Mouse (Mus musculus) retina, postnatal 1 day (tissue): Measurements from ENCODE around the gene Snx33.
A peak's percentile ranks its signal among the peaks of the same experiment; 100 is the strongest.
"Not testable (repeated sequence)": the region's sequence is repeated elsewhere in the genome, so short reads cannot be mapped to it uniquely, and the experiment has no call there.

Source experiments
- DNase-seq: peaks from one replicate; pipeline ENCODE4 v3.0.0-alpha.2; 2012

The Snx33 gene

DNA sequence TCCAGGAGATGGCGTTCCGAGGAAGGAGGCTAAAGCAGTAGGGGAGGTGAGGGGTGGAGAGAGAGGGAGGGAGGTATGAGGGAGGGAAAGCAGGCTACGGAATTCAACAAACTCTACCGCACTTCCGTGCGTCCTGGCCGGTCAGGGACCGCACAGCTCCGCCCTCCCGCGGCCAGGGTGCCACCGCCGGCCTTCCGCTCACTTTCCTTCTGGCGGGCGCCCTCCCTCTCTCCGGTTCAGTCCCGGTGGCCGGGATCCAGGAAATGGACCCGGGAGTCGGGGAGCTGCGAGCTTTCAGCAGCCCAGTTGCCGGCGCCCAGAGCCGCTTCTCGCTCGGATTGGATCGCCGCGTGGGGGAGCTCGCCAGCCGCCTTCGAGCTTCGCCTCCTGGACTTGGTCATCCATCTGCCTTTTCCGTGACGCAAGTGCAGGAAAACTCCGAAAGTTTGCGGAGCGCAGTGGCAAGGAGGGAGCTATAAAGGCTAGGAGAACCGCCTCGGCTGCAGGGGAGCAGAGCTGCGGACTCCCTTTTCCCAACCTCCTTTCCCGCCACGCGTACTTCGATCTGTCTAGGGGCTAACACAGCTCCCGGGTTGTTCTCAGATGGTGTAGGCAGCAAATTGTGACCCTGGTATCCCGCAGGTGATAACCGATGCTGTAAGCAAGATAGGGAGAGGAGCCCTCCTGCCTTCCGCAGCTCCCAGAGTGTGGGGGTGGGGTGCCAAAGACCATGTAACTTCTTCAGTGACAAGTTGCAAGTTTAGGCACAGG, at the start of gene Snx33:
Gene Snx33 (minus strand): TSS at position 331 of the 771 bp plus-strand sequence.
- DNase-seq: peak; percentile 93

DNA sequence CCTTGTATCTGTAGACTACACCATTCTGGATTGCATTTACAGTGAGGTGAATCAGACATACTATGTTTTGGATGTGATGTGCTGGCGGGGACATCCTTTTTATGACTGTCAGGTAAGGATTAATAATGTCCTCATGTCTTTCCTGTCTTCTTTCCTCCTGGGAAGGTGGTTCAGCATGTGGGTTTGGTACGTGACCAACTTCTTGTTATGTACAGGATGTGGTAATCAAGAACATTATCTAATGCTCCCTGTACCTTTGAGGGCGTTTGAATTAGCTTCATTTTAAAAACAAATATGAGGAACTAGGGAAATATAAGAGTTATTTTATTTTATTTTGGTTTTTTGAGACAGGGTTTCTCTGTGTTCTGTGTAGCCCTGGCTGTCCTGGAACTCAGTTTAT, 47.0 kb upstream of the Snx33 start:
- no peak for DNase-seq

DNA sequence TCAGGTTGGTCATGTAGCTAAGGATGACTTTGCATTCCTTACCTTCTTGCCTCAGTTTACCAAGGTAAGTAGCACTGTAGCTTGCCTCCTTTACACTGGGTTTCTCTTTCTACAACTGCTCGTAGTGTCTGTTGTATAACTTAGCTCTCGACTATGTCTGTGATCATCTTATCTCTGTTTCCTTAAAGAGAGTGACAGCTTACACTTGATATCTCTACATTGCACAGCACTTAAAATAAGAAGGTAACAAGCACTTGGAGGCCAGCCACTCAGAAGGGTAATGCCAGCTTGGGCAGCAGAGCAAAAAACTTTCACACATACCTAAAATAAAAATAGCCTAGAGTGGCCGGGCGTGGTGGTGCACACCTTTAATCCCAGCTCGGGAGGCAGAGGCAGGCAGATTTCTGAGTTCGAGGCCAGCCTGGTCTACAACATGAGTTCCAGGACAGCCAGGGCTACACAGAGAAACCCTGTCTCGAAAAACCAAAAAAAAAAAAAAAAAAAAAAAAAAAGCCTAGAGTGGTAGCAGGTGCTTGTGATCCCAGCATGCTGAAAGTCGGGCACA, 45.9 kb upstream of the Snx33 start:
- no peak for DNase-seq

DNA sequence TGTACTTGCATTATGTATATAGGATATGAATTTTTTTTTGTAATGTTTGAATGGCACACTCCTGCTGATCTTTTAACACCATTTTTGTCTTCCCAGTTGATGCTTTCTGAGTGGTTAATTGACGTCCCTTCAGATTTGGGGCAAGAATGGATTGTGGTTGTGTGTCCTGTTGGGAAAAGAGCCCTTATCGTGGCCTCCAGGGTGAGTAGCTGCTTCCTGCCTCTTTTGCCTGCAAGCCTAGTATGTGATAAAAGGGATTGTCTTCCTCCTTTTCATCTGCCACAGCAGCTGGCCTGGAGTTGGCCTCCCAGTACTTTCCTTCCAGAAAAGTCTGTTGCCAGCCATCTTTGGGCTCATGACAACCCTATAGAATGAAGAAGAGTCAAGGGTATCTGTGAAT, 42.0 kb upstream of the Snx33 start:
- no peak for DNase-seq

DNA sequence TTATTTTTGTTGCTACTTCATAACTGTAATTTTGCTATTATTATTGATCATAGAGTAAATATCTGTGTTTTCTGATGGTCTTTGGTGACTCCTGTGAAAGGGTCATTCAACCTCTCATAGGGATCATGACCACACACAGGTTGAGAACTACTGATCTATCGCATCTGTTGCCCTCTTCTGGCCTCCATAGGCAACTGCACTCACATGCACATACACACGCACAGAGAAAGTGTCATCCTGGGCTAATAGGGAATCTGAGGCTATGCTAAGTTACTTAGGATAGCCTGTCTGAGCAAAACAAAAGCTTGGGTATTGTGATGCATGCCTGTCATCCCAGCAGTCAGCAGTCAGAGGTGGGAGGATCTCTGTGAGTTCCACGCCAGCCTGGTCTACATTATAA, 33.4 kb upstream of the Snx33 start:
- DNase-seq: no peak

DNA sequence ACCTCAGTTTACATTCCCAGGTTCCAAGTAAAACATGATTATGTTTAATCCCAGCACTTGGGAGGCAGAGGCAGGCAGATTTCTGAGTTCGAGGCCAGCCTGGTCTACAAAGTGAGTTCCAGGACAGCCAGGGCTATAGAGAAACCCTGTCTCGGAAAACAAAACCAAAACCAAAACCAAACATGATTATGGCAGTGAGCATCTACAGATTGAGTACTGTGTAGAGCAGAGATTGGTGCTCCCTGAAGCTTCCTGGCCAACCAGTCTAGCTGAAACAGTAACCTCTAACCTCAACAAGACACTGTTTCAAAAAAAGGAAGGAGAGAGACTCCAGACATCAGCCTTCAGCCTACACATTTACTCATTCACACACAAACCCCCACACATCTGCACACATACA, 30.5 kb upstream of the Snx33 start:
- no peak for DNase-seq

DNA sequence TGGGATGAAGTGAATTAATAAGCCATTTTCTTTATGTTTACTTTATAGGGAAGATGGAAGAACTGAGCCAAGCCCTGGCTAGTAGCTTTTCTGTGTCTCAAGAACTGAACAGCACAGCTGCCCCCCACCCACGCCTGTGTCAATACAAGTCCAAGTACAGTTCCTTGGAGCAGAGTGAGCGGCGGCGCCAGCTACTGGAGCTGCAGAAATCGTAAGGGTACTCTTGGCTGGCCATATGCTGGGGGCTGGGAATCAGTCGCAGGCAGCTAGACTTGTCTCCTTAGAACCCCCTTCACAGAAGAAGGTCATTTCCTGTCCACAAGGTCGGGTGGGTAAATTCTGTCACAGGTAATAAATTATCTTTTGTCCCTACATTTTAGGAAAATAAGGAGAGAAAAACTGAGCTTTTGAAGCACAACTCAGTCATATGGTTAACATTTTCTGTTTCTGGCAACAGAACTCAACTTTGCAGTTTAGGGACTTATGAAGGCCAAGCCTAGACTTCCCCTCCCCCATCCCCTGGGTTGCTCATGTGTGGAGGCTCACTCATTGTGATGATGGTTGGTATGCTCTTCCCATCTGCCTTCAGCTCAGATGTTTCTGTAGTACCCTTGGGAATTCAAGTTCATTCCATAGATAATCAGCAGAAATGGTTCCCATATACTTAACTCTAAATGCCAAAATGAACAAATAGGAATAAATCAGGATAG, 28.9 kb upstream of the Snx33 start:
- no peak for DNase-seq

DNA sequence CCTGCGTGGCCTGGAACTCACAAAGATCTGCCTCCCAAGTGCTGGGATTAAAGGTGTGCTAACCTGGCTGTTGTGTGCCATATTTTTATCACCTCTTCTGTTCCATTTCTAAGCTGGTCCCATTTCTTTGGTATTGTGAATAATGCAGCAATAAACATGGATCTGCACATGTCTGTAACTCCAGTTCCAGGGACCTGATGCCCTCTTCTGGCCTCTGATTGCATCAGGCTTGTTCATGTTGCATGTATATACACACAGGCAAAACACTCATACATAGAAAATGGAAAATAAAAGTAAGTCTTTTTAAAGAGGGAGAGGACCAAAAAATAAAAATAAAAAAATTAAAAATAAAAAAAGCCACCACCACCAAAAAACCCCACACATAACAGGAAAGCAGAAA, 25.4 kb upstream of the Snx33 start:
- no peak for DNase-seq

DNA sequence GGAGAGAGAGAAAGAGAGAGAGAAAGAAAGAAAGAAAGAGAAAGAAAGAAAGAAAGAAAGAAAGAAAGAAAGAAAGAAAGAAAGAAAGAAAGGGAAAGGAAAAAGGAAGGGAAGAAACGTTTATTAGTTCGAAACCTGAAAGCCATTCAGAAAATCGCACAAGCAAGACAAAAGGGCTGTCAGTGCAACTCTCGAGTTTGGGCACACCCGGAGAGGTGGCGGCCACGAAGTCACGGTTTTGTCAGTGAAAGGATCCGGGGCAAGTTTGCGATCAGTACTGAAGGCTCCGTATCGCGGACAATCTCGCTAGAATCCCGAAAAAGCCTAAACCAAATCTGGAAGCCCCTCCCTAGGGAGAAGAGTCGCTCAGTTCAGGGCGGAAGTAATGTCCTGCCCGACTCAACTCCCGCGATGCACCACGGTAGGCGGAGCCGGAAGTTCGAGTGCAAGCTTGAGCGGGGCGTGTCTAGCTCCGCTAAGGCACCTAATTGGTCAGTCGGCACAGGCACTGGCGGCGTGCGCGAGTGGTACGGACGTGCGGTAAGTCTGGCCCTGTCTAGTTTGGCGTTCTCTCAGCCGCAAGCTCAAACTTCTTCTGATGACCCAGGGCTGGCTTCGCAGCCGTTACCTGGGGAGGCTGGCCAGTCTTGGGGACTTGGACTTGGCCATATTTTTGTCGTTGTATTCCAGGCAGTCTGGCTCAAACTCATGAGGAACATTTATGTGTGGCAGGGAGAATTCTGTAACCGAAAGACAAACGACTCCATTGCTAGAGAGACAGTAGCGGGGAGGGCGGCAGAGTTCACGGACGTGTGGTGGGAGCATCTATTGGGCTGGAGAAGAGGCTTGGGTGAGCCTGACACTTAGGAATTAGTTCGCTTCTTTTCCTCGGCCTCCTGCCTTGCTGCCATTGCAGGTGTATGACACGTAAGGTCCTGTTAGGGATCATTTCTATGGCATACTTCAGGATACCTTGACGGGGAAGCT, 22.5 kb upstream of the Snx33 start, which contains the start of gene Snupn:
Gene Snupn (plus strand): TSS at position 465 of the 987 bp plus-strand sequence.
- DNase-seq: peak; percentile 98

DNA sequence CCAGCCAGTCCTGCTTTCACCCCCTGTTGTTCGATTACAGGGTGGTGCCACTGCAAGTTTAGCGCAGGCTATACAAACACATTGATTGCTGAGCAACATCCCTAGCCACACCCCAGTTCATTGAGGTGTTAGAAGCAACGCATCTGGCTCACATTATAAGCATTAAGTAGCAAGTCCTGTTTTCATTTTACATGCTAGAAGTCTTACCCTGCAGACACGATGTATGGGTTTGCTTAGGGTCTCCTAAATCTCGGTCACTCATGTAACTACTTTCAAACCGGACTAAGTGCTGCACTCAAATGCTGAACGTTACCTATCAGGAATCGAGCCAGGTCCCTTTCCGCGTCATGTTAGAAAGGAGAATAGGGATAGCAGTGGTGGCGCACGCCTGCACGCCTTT, 21.6 kb upstream of the Snx33 start:
- DNase-seq: no peak

DNA sequence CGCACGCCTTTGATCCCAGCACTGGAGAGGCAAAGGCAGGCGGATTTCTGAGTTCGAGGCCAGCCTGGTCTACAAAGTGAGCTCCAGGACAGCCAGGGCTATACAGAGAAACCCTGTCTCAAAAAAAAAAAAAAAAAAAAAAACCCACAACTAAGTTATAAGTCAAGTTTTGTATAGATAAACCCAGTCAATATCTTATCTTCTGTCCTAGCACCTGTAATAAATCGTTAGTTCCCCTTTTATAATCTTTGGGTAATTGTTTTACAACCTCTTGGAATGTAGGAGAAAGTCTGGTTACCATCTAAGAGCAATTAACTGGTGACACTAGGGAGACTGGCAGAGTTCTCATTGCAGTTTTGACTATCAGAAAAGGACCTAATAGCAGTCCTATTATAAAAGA, 20.5 kb upstream of the Snx33 start:
- not testable (repeated sequence) for DNase-seq

DNA sequence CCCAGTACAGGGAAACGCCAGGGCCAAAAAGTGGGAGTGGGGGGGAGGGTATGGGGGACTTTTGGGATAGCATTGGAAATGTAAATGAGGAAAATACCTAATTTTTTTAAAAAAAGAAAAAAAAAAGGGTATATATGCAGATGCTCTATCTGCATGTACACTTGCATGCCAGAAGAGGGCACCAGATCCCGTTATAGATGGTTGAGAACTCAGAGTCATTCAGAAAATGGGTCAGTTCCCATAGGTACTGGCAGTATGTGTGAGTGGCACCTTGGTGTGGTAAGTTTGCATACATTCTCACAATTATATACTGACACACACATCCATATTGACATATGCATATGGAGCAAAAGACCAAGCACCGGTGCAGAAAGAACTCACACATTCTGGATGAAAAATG, 19.3 kb upstream of the Snx33 start:
- DNase-seq: peak; percentile 73

DNA sequence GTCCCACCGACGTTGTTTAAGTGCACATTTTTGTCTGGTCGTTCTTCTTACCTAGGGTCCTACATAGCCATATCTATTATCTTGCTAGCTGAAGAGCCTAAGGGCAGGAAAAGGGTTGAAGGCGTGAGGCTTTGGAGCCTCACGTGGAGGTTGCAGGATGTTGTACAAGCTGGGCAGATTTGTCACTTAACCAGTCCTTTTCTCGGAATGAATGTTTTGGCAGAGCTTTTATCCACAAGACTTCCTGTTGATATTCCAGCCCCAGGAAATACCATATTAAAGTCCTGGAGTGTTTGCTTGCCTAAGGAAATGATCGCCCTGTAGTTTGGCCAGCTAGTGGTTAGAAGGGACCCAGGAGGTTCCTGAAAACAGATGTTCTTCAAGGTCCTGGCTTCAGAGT, 10.2 kb upstream of the Snx33 start:
- DNase-seq: no peak

DNA sequence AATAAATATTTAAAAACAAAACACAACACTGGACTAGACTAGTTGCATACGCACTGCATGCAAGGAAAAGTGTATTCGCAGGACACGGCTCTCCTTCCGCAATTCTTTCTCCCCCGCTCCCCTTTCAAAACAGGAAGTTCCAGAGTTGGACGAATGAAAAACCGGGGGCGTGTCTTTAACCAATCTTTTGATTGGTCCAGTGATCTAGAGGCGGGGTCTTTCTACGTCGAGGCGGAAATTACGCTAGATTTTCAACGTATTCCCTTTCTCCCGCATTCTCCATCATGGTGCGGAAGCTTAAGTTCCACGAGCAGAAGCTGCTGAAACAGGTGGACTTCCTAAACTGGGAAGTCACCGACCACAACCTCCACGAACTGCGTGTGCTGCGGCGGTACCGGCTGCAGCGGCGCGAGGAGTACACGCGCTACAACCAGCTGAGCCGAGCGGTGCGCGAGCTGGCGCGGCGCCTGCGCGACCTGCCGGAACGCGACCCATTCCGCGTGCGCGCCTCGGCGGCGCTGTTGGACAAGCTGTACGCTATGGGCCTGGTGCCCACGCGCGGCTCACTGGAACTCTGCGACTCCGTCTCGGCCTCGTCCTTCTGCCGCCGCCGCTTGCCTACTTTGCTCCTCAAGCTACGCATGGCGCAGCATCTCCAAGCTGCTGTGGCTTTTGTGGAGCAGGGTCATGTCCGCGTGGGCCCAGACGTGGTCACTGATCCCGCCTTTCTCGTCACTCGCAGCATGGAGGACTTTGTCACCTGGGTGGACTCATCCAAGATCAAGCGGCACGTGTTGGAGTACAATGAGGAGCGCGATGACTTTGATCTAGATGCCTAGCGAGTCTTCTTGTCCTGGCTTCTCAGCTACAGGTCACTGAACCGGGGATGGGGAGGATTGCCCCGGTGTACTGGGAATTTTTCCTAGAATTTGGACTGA, 9.3 kb upstream of the Snx33 start, which contains the start of gene Imp3:
Gene Imp3 (plus strand): TSS at position 253 of the 938 bp plus-strand sequence.
- DNase-seq: peak; percentile 99

DNA sequence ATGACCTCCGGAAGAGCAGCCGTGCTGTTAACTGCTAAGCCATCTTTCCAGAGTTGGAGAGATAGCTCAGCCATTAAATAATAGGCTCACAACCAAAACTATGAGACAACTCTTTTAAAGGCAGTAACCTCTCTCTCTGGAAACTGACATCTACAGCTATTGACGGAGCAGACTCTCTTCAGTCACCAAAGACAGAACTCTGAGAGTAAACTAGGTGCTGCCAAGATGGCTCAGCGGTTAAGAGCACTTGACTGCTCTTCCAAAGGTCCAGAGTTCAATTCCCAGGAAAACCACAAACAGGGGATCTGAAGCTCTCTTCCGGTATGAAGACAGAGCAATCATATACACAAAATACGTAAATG, 8.7 kb upstream of the Snx33 start:
- DNase-seq: no peak

DNA sequence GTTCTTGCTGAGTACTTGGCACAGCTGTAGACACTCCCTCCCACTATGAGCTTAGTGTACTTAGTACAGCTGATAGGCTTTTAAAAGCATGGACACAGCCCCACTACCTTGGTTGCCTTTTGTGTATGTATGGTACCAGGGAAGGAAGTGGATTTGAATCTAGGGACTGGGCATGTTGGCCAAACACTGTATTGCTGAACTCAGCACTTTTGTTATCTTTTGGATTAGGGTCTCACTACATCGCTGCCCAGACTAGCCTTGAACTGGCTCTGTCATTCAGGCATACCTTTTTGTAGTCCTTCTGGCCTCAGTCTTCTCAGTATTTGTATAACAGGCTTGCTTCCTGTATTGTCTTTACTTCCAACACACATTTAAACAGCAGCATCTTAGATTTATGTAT, 2.4 kb upstream of the Snx33 start:
- DNase-seq: no peak

DNA sequence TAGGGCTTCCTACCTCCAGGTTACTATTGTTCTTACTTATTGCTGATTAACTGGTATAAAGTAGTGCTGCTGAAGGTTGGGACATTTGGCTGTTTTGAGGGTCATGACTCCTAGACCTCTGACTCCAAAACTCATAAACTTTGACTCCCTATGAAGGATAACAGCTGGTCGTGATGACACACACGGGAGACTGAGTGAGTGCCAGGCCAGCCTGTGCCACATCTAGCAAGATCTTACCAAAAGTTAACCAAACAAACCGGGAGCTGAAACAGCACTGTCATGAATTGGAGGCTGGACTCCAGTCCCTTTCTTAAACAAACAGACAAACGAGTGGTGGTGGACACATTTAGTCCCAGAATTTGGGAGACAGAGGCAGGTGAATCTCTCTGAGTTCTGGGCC, 1.3 kb upstream of the Snx33 start:
- DNase-seq: no peak

DNA sequence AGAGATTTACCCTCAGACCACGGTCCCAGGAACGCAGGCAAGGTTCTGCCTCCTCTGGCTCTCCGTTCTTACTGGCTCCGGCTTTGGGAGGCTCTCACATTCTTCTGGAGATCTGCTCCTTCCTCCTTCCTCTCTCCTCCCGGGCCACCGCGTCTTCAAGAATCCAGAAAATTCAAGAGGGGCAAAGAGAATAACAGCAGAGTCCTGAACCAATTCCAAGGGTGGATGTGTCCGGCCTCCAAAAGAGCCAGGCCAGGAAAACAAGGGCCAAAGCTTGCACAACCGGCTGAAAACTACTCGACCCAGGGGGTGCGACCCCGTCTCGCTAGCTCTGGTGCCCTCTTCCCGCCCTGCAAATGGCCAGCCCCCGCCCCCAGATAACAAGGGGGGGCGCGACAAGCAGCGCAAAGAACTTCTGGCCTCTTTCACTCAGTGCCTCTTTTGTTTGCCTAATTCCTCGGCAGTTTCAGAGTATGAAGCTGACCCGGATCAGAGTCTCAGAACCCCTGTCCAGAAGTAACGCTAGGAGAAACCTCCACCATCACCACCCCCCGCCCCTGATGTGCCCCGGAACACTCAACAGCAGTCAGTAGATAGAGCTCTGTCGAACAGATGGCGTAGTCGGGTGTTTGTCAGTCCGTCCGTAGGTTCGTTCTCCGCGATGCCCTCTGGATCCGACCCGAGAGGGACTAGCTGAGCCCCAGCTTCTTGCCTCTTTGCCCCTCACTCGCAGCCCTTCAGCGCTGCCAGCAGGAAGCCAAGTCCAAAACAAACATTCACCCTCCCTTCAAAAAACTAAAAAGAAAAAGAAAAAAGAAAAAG, 769 bp downstream of the Snx33 start:
- peak; percentile 74 for DNase-seq

DNA sequence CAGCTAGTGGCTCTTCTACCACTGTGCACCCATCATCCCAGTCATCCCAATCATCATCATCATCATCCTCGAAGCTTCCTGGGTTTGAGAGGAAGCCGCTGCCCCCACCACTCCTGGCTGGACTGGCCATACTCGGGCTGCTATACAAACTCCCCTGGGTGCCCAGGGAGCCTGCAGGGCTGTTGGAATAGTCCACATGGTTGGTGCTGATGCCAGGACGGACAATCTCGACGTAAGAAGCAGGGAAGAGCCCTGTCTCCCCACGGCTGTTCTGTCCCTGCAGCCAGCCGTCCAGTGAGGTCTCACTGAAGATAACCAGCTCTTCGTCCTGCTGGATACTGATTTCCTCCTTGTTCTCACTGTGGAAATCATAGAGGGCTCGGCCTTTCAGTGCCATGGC, 1.8 kb downstream of the Snx33 start:
- no peak for DNase-seq

DNA sequence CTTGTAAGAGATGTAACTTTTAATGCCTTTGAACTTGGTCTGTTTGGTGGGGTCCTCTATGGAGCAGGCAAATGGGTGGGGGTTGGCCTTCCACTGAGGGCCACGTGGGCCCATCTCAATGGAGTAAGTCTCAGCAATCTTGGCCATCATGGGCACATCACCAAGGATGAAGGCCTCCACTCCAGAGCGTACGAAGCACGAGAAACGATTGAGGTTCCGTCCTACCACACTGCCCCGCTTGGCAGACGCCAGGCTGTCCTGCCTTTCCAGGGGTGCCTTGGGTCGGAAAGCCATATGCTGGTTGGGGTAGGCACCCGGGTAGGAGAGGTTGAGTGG, 2.2 kb downstream of the Snx33 start:
- DNase-seq: no peak
